Comparison of ENCODE assay signal across 8 mouse cellular contexts in genomic region chr6:27657520-27657919, GRCm38 (mm10).
DNase-seq lines count a peak whose midpoint lies in the region; ATAC-seq lines count a peak whose summit lies in the region.

No protein-coding gene starts in this region.

- H3K27me3 ChIP-seq in embryonic facial prominence, embryonic 11.5 days (ENCODE audit: control insufficient read depth, insufficient read depth, low read length) = no peaks in the 10 kb centered on the region

- no peak overlapping the region for H3K4me3 ChIP-seq in embryonic facial prominence, embryonic 11.5 days (ENCODE audit: low read depth, low read length)

- intact Hi-C loops in left cerebral cortex, postnatal 36 days (cut with DNase I) = loop anchor here (2.0 kb wide), 1 partner anchor 477 kb away; the partner anchor contains the start of gene Grm8

- H3K4me2 ChIP-seq in embryonic facial prominence, embryonic 11.5 days (ENCODE audit: low read depth, low read length) = no peak overlapping the region

- ATAC-seq in embryonic facial prominence, embryonic 11.5 days (replicated peaks; ENCODE audit: insufficient number of reproducible peaks, low FRiP score, low TSS enrichment, low read depth) = no peak

- peak; percentile 19 to 77 for DNase-seq in adrenal gland, adult (ENCODE audit: inconsistent age in 2 of 2, low spot score in 1 of 2)
- no peak for DNase-seq in adrenal gland, adult 8-10 months
- peak; percentile 24 for DNase-seq in urinary bladder, postnatal 14 days (ENCODE audit: low spot score)
- DNase-seq in urinary bladder, adult 2 months (ENCODE audit: low spot score) = no peak
- peak; percentile 83 for DNase-seq in embryonic facial prominence, embryonic 11.5 days (ENCODE audit: low spot score)
- peak; percentile 49 for DNase-seq in induced T-regulatory cell, adult 2 months (ENCODE audit: low read depth)
- DNase-seq in left cerebral cortex, postnatal 36 days (ENCODE audit: low spot score in 2 of 2) = peak; percentile 26 to 43
- DNase-seq in right cerebral cortex, adult 2 months (ENCODE audit: low spot score in 2 of 2) = peak; percentile 60 to 62

- H3K4me1 ChIP-seq in embryonic facial prominence, embryonic 11.5 days (ENCODE audit: control insufficient read depth, insufficient read depth, low read length) = no peaks in the 10 kb centered on the region

- no peaks in the 10 kb centered on the region for H3K9me3 ChIP-seq in embryonic facial prominence, embryonic 11.5 days (replicated peaks; ENCODE audit: control insufficient read depth, low read length)

- no peak overlapping the region for H3K27ac ChIP-seq in embryonic facial prominence, embryonic 11.5 days (replicated peaks; ENCODE audit: low read depth, low read length)

- no peak overlapping the region for H3K9ac ChIP-seq in embryonic facial prominence, embryonic 11.5 days (replicated peaks; ENCODE audit: low read length)

- 44% methylated on average over 1 of the region's 1 CpGs for WGBS in embryonic facial prominence, embryonic 11.5 days

- H3K36me3 ChIP-seq in embryonic facial prominence, embryonic 11.5 days (replicated peaks; ENCODE audit: control insufficient read depth, insufficient read depth, low read depth, low read length) = no peaks in the 10 kb centered on the region

Comparison
In these comparisons a context has a peak if more than half of its experiments do, and no peak if none do; other contexts are left out.
1. DNase-seq: peak in adrenal gland, adult (2 of 2), urinary bladder, postnatal 14 days (single experiment), embryonic facial prominence, embryonic 11.5 days (single experiment), induced T-regulatory cell, adult 2 months (single experiment), left cerebral cortex, postnatal 36 days (2 of 2) and right cerebral cortex, adult 2 months (2 of 2); none in adrenal gland, adult 8-10 months (single experiment) and urinary bladder, adult 2 months (single experiment).